Mouse (Mus musculus) ES-E14 (cell line): ENCODE measurements around the gene Trim39.

Source experiments
- HCFC1 ChIP-seq: IDR thresholded peaks from 2 replicates; pipeline ENCODE4 v1.6.1; 2012; ENCODE audit warnings: low read length, inconsistent platforms, borderline replicate concordance; ENCODE audit not compliant: insufficient read depth
- MAFK ChIP-seq: IDR thresholded peaks from 2 replicates; pipeline ENCODE4 v1.6.1; 2014; ENCODE audit warnings: mild to moderate bottlenecking, low read depth, low read length, inconsistent platforms; ENCODE audit not compliant: insufficient read depth

GRCm38 (mm10) chr17:36265834-36266233 lies 6.2 kb downstream of the Trim39 start:
- TF ChIP-seq MAFK (no peak), HCFC1 (no peak)
